28 mouse cellular contexts compared by ENCODE assay signal in genomic region chr15:99837561-99837960, GRCm38 (mm10). TPM values are rescaled to one million over a fixed set of nuclear protein-coding genes. Genes with fewer than 3 reads are reported as not detected.
DNase-seq lines count a peak whose midpoint lies in the region; ATAC-seq and TF ChIP-seq lines count a peak whose summit lies in the region.
"Had no signal": no experiment of that assay in that cellular context is flagged by ENCODE, and none has a peak within 500 bp of the region (broad histone marks: within the 10 kb centered on the region; RNA-seq: fewer than 3 reads in every experiment).

No protein-coding gene starts in this region.

- no peaks in the 10 kb centered on the region for H3K27me3 ChIP-seq in liver, adult 2 months (ENCODE audit: control insufficient read depth, insufficient read depth, low read length)
- H3K27me3 ChIP-seq in liver, embryonic 11.5 days (replicated peaks; ENCODE audit: control insufficient read depth, insufficient read depth, low read length) = no peaks in the 10 kb centered on the region
- no peaks in the 10 kb centered on the region for H3K27me3 ChIP-seq in stomach, embryonic 16.5 days (ENCODE audit: control insufficient read depth, insufficient read depth, low read length)
- H3K27me3 ChIP-seq: CH12.LX; forebrain, embryonic 13.5 days; heart, embryonic 15.5 days; limb, embryonic 13.5 days; liver, embryonic 15.5 days; lung, embryonic 15.5 days; neural tube, embryonic 12.5 days had no signal

- no peak for DNase-seq in cerebellum, postnatal 10 days
- DNase-seq in liver, adult 2 months (ENCODE audit: extremely low read depth, low read depth, low spot score) = no peak
- DNase-seq in liver, embryonic 11.5 days (ENCODE audit: low spot score) = no peak
- DNase-seq in cerebellum, adult 9-11 months = peak; percentile 63
- no peak for DNase-seq in embryo, embryonic 11 days
- DNase-seq in ovary, postnatal 14 days (ENCODE audit: low spot score) = no peak
- DNase-seq: adrenal gland, adult 2 months; adrenal gland, postnatal 36 days; gastrocnemius, postnatal 14 days; kidney, adult 11 months; kidney, postnatal 36 days; thymus, adult 18-20 months; thymus, postnatal 25 days had no signal

- no peak for TF ChIP-seq POLR2A in liver, adult 2 months (IDR thresholded peaks at IDR 0.05; ENCODE audit: extremely low read depth, insufficient read depth, low read length)

- peaks cover 31% of the 10 kb centered on the region for H3K4me1 ChIP-seq in liver, adult 2 months (ENCODE audit: control insufficient read depth, insufficient read depth, low read length)
- no peaks in the 10 kb centered on the region for H3K4me1 ChIP-seq in liver, embryonic 11.5 days (replicated peaks; ENCODE audit: control insufficient read depth, insufficient read depth, low read length)
- peaks cover 19% of the 10 kb centered on the region for H3K4me1 ChIP-seq in stomach, embryonic 16.5 days (ENCODE audit: control insufficient read depth, insufficient read depth, low read length)
- H3K4me1 ChIP-seq: forebrain, embryonic 13.5 days; heart, embryonic 15.5 days; neural tube, embryonic 12.5 days had no signal

- 68% methylated on average over 7 of the region's 7 CpGs for WGBS in liver, adult 2 months
- WGBS in liver, embryonic 11.5 days = 69% methylated on average over 7 of the region's 7 CpGs
- 63% methylated on average over 7 of the region's 7 CpGs for WGBS in stomach, embryonic 16.5 days

- peaks cover 5% of the 10 kb centered on the region; the same call in 1 of the 2 replicates for H3K36me3 ChIP-seq in liver, adult 2 months (ENCODE audit: control insufficient read depth, insufficient read depth, low read length)
- H3K36me3 ChIP-seq in liver, embryonic 11.5 days (ENCODE audit: control insufficient read depth, insufficient read depth, low read length) = no peaks in the 10 kb centered on the region
- no peaks in the 10 kb centered on the region for H3K36me3 ChIP-seq in stomach, embryonic 16.5 days (ENCODE audit: control insufficient read depth, insufficient read depth, low read length)
- H3K36me3 ChIP-seq: heart, embryonic 15.5 days; limb, embryonic 13.5 days; liver, embryonic 15.5 days; lung, embryonic 15.5 days; neural tube, embryonic 12.5 days had no signal

- no peak overlapping the region for H3K4me2 ChIP-seq in liver, embryonic 11.5 days
- H3K4me2 ChIP-seq in stomach, embryonic 16.5 days (ENCODE audit: low read depth, low read length) = no peak overlapping the region
- H3K4me2 ChIP-seq: forebrain, embryonic 13.5 days; heart, embryonic 15.5 days; limb, embryonic 13.5 days; liver, embryonic 15.5 days; lung, embryonic 15.5 days; midbrain, embryonic 11.5 days; neural tube, embryonic 12.5 days had no signal

- H3K9me3 ChIP-seq in liver, embryonic 11.5 days (ENCODE audit: control insufficient read depth, low read length) = no peaks in the 10 kb centered on the region
- no peaks in the 10 kb centered on the region for H3K9me3 ChIP-seq in stomach, embryonic 16.5 days (replicated peaks; ENCODE audit: control insufficient read depth, low read length)
- H3K9me3 ChIP-seq: forebrain, embryonic 13.5 days; heart, embryonic 15.5 days; liver, embryonic 15.5 days; lung, embryonic 15.5 days; neural tube, embryonic 12.5 days had no signal

- H3K9ac ChIP-seq in liver, adult 2 months (ENCODE audit: low read depth, low read length) = no peak overlapping the region; the same call in 1 of the 2 replicates
- no peak overlapping the region for H3K9ac ChIP-seq in liver, embryonic 11.5 days (ENCODE audit: low read depth, low read length)
- no peak overlapping the region; the same call in 1 of the 2 replicates for H3K9ac ChIP-seq in stomach, embryonic 16.5 days (ENCODE audit: low read length)
- H3K9ac ChIP-seq: forebrain, embryonic 13.5 days; heart, embryonic 15.5 days; limb, embryonic 13.5 days; liver, embryonic 15.5 days; lung, embryonic 15.5 days; neural tube, embryonic 12.5 days had no signal

- peak overlapping the region; percentile 61 for H3K27ac ChIP-seq in liver, adult 2 months (replicated peaks; ENCODE audit: insufficient read depth, low read depth, low read length)
- no peak overlapping the region for H3K27ac ChIP-seq in liver, embryonic 11.5 days (ENCODE audit: low read depth, low read length)
- H3K27ac ChIP-seq in stomach, embryonic 16.5 days (ENCODE audit: low read length) = peak overlapping the region; percentile 82
- H3K27ac ChIP-seq: forebrain, embryonic 13.5 days; heart, embryonic 15.5 days; layer of hippocampus, adult 2 months; left cerebral cortex, adult 2 months; limb, embryonic 13.5 days; liver, embryonic 15.5 days; lung, embryonic 15.5 days; neural tube, embryonic 12.5 days had no signal

- H3K4me3 ChIP-seq in liver, adult 2 months (ENCODE audit: insufficient read depth, low read depth, low read length) = no peak overlapping the region
- no peak overlapping the region for H3K4me3 ChIP-seq in liver, embryonic 11.5 days (ENCODE audit: low read depth, low read length)
- no peak overlapping the region for H3K4me3 ChIP-seq in stomach, embryonic 16.5 days (replicated peaks; ENCODE audit: low read length)
- H3K4me3 ChIP-seq: forebrain, embryonic 13.5 days; heart, embryonic 15.5 days; layer of hippocampus, adult 2 months; left cerebral cortex, adult 2 months; limb, embryonic 13.5 days; liver, embryonic 15.5 days; lung, embryonic 15.5 days; myocyte; neural tube, embryonic 12.5 days had no signal

- peak; percentile 70 for ATAC-seq in cerebellum, adult (ENCODE audit: insufficient number of reproducible peaks, low FRiP score, low TSS enrichment)
- no peak for ATAC-seq in liver, embryonic 11.5 days (replicated peaks; ENCODE audit: low FRiP score)
- no peak for ATAC-seq in stomach, embryonic 16.5 days (ENCODE audit: insufficient read depth, low FRiP score)
- ATAC-seq: activated CD4-positive, CD25-positive, alpha-beta regulatory T cell, adult 4 months; forebrain, embryonic 13.5 days; midbrain, embryonic 16.5 days had no signal

- TF ChIP-seq CTCF in liver, adult 2 months (IDR thresholded peaks at IDR 0.05; ENCODE audit: low read depth, low read length) = no peak

- peaks cover 8% of the 10 kb centered on the region; the same call in 1 of the 2 replicates for H3K79me2 ChIP-seq in liver, adult 2 months (ENCODE audit: control insufficient read depth, insufficient read depth, low read length)

RNA-seq across cellular contexts. Expression of gene Lima1, which starts 37.7 kb away (rescaled TPM):
- 28.9 and 32.7 TPM in 2 replicates for total RNA-seq in liver, adult 2 months (2014; rRNA removed)
- 11.2 and 16.0 TPM in 2 replicates for polyA plus RNA-seq in liver, adult 2 months (2012; rRNA removed)
- polyA plus RNA-seq in liver, embryonic 11.5 days (2014; fragmentation: Nextera tagmentation; extraction: Ambion mirVana) = 19.0 and 19.3 TPM in 2 replicates
- polyA plus RNA-seq in stomach, embryonic 16.5 days (2015; fragmentation: Nextera tagmentation; extraction: Ambion mirVana) = 89.4 and 95.8 TPM in 2 replicates
